Mouse (Mus musculus): Measurements from ENCODE around the gene Tmem97.

The Tmem97 gene

DNA sequence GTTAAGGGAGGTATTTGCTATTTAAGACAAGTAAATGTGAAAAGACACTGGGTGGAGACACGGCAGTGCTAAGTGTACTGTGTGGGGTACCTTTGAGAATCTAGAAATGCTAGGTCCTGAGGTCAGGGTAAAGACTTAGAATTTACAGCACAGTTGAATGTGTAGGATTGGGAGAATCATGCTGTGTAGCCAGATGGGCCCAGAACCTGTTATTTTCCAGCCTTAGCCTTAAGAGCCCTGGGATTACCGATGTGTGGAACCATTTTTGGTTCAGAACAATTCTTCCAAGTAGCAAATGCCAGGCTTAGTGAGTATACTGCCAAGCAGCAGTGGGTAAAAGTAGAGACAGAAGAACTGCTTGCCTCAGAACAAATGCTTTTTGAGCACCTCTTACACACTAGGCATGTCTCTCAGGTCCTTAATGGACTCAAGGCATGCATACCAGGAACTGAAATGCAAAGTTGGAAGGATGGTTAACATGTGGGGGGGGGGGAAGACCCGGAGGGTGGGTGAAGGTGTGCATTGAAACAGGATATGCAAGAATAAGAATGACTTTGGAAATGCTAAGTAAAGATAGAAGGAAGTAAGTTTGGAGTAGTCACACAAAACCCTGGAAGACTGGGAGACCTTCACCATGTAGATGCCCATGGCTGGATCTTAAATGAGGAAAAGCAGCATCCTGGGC is 37.3 kb downstream of the Tmem97 start:
- DNase-seq (ENCODE audit: low read depth, low spot score) = no peak

DNA sequence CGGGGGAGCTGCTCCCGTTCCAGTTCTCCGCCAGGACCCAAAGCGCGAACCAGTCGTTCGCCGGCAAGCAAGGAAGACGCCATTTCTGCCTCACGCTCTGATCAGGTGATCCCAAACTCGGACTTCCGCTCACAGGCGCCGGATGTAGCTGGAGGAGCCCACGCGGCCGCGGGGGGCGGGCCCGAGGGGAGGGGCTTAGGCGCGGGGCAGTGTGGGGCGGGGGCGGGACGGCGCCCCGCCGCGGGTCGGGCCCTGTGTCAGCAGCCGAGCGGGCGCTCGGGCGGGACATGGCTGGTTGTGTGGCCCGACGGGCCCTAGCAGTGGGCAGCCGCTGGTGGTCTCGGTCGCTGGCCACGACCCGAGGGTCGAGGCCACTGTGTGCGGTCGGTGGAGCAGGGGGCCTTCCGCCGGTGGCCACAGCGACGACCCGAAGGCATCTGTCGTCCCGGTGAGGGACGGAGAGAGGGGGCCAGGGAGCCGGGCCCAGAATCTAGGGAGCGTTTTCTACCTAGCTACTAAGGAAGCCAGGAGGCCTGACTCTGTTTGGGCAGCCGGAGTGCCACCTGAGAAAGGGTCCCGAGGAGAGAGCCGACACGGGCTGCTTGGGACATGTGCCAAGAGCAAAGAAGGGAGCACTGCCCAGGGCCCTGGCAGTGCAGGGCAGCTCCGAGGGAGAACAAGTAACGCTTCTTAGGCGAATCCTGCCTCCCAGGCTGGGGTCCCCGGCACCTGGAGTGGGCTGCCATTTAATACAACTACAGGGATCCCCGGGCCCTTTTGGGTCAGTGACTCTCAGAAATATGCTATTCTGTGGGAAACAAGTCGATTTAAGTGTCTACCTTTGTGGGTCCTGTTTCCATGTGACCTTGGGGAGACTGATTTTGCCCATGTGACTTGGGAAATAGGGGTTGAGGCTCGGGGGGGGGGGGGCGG is 38.3 kb downstream of the Tmem97 start, which contains the start of the genes Tmem199 and Poldip2:
Tmem199 (minus strand) TSS at position 148 of the 933 bp plus-strand sequence.
Poldip2 (plus strand) TSS at position 169 of the 933 bp plus-strand sequence.
- peak; percentile 65 for DNase-seq (ENCODE audit: low read depth, low spot score)

DNA sequence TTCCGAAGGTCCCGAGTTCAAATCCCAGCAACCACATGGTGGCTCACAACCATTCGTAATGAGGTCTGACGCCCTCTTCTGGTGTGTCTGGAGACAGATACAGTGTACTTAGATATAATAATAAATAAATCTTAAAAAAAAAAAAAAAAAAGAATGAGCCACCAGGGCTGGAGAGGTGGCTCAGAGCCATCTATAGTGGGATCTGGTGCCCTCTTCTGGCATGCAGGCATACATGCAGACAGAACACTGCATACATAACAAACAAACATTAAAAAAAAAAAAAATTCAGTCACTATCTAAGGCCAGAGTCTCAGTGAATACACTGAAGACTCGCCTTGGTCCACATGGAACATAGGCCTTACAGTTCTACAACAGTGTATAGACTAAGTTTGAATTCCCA is 41.4 kb downstream of the Tmem97 start:
- DNase-seq (ENCODE audit: low read depth, low spot score) = no peak

DNA sequence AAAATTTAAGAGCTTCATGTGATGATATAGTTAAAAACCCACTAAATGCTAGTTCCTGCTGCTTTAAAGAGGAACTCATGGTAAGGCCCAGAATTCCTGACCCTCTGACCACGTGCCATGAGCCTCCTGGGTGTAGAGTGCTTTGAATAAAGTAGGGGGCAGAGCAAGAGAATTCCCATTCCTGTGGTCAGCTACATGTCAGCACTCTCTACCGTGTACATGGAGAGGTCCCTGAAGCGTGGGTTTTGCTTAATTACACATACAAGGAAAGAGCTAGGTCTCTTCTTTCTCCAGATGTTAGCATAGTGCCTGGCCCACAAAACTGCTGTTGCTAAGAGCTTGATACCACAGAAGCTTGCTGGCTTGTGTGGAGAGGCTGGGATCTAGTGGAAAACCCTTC is 45.1 kb downstream of the Tmem97 start:
- no peak for DNase-seq (ENCODE audit: low read depth, low spot score)

DNA sequence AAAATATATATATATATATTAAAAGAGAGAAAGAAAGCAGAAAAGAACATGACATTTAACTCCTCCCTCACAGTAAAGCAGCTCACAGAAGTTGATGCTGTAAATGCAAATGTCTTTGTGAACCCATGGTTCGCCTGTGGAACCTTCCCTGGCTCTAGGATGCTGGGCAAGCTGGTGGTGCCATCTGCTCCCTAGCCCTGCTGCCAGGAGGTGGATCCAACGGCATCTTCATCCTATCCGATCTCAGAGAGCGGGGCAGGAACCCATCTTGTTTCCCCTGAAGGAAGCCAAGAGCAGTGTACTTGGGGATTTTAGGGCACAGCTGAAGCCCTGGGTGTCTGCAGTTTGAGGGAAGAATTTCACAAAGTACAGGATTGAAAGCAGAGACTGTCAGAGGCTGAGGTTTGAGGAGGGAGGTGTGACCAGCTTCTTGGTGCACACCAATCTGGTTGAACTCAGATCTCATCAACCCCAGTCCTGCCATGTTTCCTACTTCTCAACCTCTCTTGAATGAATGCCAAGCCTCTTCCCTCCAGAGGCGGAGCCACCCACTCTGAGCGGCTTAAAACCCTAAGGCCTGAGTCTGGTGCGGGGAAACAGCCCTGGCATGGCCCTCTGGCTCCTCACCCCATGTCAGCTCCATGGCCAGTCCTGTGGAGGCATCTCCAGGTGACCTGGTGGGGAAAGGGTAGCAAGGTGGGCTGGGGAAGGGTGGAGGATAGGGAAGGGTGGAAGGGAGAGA is 47.5 kb downstream of the Tmem97 start, which contains the start of gene Sebox:
Sebox (plus strand) TSS at position 539 of the 742 bp plus-strand sequence.
- DNase-seq (ENCODE audit: low read depth, low spot score) = no peak

DNA sequence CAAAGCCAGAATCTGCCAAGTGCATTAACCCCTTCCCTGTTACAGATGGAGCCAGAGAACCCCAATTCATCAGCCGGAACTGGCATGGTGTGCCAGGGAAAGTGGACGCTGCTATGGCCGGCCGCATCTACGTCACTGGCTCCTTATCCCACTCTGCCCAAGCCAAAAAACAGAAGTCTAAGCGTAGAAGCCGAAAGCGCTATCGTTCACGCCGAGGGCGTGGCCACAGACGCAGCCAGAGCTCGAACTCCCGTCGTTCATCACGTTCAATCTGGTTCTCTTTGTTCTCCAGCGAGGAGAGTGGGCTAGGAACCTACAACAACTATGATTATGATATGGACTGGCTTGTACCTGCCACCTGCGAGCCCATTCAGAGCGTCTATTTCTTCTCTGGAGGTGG is 49.0 kb downstream of the Tmem97 start:
- no peak for DNase-seq (ENCODE audit: low read depth, low spot score)

DNA sequence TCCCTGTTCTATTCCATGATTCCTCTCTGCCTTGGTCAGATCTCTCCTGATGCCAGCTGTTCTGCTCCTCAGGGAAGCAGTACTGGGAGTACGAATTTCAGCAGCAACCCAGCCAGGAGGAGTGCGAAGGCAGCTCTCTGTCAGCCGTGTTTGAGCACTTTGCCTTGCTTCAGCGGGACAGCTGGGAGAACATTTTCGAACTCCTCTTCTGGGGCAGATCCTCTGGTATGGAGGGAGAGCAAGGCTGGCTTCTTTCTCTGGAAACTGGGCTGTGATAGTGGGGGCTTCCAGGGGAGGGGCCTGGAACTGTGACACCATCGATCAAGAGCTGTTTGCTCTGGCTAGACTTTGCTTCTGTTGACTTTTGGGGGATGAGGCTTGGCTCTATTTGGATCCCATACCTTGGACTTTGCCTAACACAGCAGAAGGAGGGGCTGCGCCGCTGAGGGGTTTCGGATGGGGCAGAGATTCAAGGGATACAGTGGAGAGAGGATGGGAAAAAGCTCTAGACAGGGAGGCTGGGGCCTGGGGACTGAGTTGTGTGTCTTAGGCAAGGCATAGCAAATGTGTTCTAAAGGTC is 49.9 kb downstream of the Tmem97 start:
- DNase-seq (ENCODE audit: low read depth, low spot score) = no peak

DNA sequence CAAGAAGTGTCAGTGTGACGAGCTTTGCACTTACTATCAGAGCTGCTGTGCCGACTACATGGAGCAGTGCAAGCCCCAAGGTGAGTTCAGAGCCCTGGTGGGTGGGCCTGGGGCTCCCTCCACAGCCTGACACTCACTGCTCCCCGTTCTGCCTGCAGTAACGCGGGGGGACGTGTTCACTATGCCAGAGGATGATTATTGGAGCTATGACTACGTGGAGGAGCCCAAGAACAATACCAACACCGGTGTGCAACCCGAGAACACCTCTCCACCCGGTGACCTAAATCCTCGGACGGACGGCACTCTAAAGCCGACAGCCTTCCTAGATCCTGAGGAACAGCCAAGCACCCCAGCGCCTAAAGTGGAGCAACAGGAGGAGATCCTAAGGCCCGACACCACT is 51.0 kb downstream of the Tmem97 start:
- DNase-seq (ENCODE audit: low read depth, low spot score) = no peak

DNA sequence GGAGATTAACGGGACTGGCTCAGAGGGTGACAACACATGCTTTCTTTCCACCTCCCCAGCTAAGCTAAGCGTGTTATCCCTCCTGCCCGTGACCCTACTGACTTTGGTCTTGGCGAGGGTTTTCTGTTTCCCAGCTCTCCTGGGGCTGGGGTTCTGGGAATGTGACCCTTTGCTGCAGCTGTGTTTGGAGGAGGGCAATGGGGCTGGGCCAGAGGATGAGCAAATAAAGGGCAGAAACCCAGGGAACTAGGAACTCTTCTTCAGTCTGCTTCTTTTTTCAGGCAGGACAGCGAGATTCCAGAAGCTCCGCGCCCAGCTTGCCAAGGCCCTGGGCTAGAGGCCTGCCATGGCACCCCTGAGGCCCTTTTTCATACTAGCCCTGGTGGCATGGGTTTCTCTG is 51.6 kb downstream of the Tmem97 start, which contains the start of gene Vtn:
Vtn (plus strand) TSS at position 88 of the 400 bp plus-strand sequence.
- DNase-seq (ENCODE audit: low read depth, low spot score) = no peak

DNA sequence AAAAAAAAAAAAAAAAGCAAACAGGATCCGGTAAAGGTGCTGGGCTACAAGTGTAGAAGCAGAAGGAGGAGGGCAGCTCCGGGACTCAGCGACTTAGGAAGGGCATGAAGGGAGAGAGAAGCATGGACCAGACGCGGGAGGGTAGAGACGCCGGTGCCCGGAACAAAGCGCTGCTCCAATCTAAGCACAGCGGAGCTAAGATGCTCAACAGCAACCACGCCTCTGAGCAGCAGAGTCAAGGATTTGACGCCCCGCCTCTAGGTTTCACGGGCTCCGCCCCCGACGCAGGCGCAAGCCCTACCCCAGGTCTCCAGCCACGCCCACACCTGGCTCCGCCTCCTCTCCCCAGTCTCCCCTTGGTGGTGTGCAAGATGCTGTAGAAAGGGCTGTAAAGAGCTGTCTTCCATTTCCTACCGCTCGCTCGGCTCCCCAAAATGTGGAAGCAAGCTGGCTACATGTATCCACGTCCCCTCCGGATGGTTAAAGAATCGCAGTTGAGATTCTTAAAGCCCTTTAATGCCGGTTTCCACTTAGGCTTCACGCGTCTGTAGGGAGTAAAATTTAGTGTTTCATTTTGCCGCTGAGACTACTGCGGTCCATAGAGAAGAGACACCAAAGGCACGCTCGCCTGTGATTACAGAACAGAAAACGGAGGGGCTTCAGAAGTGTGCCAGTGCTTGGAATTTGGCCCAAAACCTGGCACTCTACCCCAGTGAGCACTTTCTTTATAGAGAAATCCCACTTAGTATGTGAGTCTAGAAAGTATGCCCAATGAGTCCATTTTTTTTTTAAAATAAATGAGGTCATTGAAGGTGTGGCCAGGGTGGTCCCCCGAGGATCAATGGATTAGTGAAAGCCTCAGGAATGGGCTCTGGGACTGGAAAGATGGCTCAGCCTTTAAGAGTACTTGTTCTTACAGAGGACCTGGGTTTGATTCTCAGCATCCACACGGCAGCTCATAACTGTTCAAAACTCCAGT is 52.7 kb downstream of the Tmem97 start, which contains the start of gene Sarm1:
Sarm1 (minus strand) TSS at position 211 of the 979 bp plus-strand sequence.
- peak; percentile 68 for DNase-seq (ENCODE audit: low read depth, low spot score)

DNA sequence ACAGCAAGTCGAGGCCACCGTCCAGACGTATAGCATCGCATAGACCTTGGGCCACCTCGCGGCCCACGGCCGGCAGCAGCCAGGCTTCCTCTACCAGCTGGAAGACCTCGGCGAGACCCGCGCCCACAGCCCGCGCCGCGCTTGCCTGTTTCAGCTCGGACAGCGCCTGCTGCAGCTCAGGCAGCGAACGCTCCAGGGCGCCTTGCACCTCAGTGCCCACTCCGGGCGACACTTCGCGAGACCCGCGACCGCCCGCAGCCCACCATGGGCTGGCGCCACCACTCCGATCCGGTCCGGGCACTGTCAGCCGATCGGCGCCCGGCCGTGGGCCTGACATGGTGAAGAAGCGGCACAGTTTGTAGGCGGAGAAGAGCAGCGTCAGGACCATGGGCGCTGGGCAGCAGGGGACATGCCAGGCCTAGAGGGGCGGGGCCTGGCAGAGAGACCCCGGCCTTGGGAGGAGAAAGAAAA is 53.5 kb downstream of the Tmem97 start:
- no peak for DNase-seq (ENCODE audit: low read depth, low spot score)

DNA sequence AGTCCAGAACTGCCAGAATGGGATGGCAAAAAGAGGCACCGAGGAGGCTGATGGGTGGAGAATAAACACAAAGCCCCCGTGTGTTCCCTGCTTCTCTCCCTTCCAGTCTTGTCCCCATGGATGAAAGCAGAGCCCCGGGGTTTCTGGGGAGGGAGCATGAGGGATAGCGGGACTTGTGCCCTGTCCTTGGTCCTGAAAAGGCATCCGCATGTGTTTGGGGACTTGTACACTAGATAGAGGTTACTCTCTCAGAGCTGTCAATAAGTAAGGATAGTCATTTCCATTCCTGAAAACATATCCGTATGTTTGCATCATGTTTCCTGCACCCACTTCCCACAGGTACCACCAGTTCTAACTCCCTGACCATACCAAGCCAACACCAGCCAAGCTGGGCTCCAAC is 54.7 kb downstream of the Tmem97 start:
- DNase-seq (ENCODE audit: low read depth, low spot score) = no peak

Data from c-Kit-negative CD71-positive TER-119-positive erythroid progenitor cells, embryonic 14.5 days (primary cell).